Mouse (Mus musculus): ENCODE results near the gene Scml4. TPM values are rescaled to one million over a fixed set of nuclear protein-coding genes. Genes with fewer than 3 reads are reported as not detected.

Scml4 gene
- total RNA-seq, 1 experiment, result 0.22 TPM

GRCm38 (mm10) chr10:42845480-42845879, 14.7 kb upstream of the Scml4 start:
- in situ Hi-C loops (cut with MboI; ENCODE audit: low sequenced_read_pairs in 2 of 2, unreplicated experiment in 2 of 2), result no loop called here
- H3K4me3 ChIP-seq (ENCODE audit: insufficient read depth in 1 of 2, low read depth in 1 of 2, low read length in 2 of 2, poor library complexity in 1 of 2, severe bottlenecking in 1 of 2), result no peak overlapping the region

DNA sequence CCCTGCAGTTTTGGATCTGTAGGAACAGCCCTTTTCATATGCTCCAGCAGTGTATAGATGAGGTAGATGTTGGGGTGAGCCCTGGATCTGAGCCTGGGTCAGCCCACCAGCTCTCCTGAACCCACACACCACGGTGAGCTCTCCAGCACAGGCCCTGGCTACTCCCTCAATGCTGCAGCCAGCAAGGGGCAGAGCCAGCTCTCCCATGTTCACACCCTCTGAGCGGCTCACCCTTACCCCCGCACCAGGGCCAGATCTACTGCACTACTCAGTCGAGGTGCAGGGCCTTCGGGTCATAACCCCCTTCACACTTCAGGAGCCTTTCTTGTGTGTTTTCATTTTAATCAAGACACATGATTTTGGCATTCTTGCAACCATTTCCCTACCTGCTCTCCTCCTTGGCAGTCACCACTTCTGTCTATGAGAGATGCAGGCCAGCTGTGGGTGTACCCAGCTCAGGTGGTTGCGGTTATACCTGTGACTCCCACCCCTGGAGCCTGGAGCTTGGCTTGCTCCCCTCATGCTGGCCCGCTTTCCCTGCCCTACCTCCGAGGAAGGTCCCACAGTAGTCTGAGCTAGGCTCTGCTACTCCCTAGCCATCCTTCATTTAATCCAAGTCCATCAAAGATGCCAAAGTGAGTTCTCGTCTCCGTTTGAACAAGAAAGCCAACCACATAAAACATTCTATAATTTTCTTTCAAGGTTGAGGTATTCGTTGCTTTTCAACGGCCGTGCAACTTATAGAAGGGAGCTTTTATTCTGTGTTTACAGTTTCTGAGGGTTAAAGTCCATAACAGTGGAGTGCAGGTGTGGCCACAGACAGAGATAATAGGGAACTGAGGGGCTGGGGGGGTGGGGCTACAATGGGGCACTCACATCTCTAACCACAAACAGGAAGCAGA, 11.7 kb upstream of the Scml4 start:
- no peak overlapping the region for H3K4me3 ChIP-seq (ENCODE audit: insufficient read depth in 1 of 2, low read depth in 1 of 2, low read length in 2 of 2, poor library complexity in 1 of 2, severe bottlenecking in 1 of 2)
- H3K36me3 ChIP-seq (ENCODE audit: control insufficient read depth, insufficient read depth, low read length, poor library complexity, severe bottlenecking), result no peaks in the 10 kb centered on the region
- TF ChIP-seq MAFK (IDR thresholded peaks at IDR 0.05; ENCODE audit: insufficient read depth, low read depth, low read length) (no peak), CHD2 (IDR thresholded peaks at IDR 0.05; ENCODE audit: low read depth, low read length) (no peak), ZC3H11A (IDR thresholded peaks at IDR 0.05; ENCODE audit: borderline replicate concordance, low read depth, low read length) (no peak), ZNF384 (IDR thresholded peaks at IDR 0.05; ENCODE audit: low read depth, low read length) (no peak), HCFC1 (IDR thresholded peaks at IDR 0.05; ENCODE audit: borderline replicate concordance, insufficient read depth, low read length) (no peak)
- H3K27ac ChIP-seq (ENCODE audit: insufficient read depth, low read depth, low read length, poor library complexity, severe bottlenecking), result no peak overlapping the region
- H3K9me3 ChIP-seq (ENCODE audit: control insufficient read depth, insufficient read depth, low read depth, low read length), result no peaks in the 10 kb centered on the region
- H3K9ac ChIP-seq (ENCODE audit: insufficient read depth, low read depth, low read length, poor library complexity, severe bottlenecking), result no peak overlapping the region
- in situ Hi-C loops (cut with MboI; ENCODE audit: low sequenced_read_pairs in 2 of 2, unreplicated experiment in 2 of 2), result no loop called here
- peaks cover 0 to 3% of the 10 kb centered on the region in 2 experiments; a peak in 1 of 4 replicates for H3K4me1 ChIP-seq (ENCODE audit: control insufficient read depth in 2 of 2, insufficient read depth in 2 of 2, low read length in 2 of 2, poor library complexity in 1 of 2)
- DNase-seq (ENCODE audit: low read depth, low spot score), result no peak

More at GRCm38 (mm10) chr10:42845480-42845879, 14.7 kb upstream of the Scml4 start:
- no peak for DNase-seq (ENCODE audit: low read depth, low spot score)
- H3K27ac ChIP-seq (ENCODE audit: insufficient read depth, low read depth, low read length, poor library complexity, severe bottlenecking), result no peak overlapping the region
- H3K9me3 ChIP-seq (ENCODE audit: control insufficient read depth, insufficient read depth, low read depth, low read length), result no peaks in the 10 kb centered on the region
- TF ChIP-seq MAFK (IDR thresholded peaks at IDR 0.05; ENCODE audit: insufficient read depth, low read depth, low read length) (no peak), ZNF384 (IDR thresholded peaks at IDR 0.05; ENCODE audit: low read depth, low read length) (no peak), CHD2 (IDR thresholded peaks at IDR 0.05; ENCODE audit: low read depth, low read length) (no peak), ZC3H11A (IDR thresholded peaks at IDR 0.05; ENCODE audit: borderline replicate concordance, low read depth, low read length) (no peak), HCFC1 (IDR thresholded peaks at IDR 0.05; ENCODE audit: borderline replicate concordance, insufficient read depth, low read length) (no peak)
- no peak overlapping the region for H3K9ac ChIP-seq (ENCODE audit: insufficient read depth, low read depth, low read length, poor library complexity, severe bottlenecking)
- peaks cover 0 to 3% of the 10 kb centered on the region in 2 experiments; a peak in 1 of 4 replicates for H3K4me1 ChIP-seq (ENCODE audit: control insufficient read depth in 2 of 2, insufficient read depth in 2 of 2, low read length in 2 of 2, poor library complexity in 1 of 2)
- no peaks in the 10 kb centered on the region for H3K36me3 ChIP-seq (ENCODE audit: control insufficient read depth, insufficient read depth, low read length, poor library complexity, severe bottlenecking)

GRCm38 (mm10) chr10:42849081-42849400, 11.1 kb upstream of the Scml4 start:
- Histone ChIP-seq H3K9me3 (ENCODE audit: control insufficient read depth, insufficient read depth, low read depth, low read length) (no peaks in the 10 kb centered on the region), H3K4me1 (ENCODE audit: control insufficient read depth in 2 of 2, insufficient read depth in 2 of 2, low read length in 2 of 2, poor library complexity in 1 of 2) (peaks cover 0 to 3% of the 10 kb centered on the region in 2 experiments; a peak in 1 of 4 replicates), H3K27ac (ENCODE audit: insufficient read depth, low read depth, low read length, poor library complexity, severe bottlenecking) (no peak overlapping the region), H3K4me3 (ENCODE audit: insufficient read depth in 1 of 2, low read depth in 1 of 2, low read length in 2 of 2, poor library complexity in 1 of 2, severe bottlenecking in 1 of 2) (no peak overlapping the region), H3K36me3 (ENCODE audit: control insufficient read depth, insufficient read depth, low read length, poor library complexity, severe bottlenecking) (no peaks in the 10 kb centered on the region), H3K9ac (ENCODE audit: insufficient read depth, low read depth, low read length, poor library complexity, severe bottlenecking) (no peak overlapping the region)
- in situ Hi-C loops (cut with MboI; ENCODE audit: low sequenced_read_pairs in 2 of 2, unreplicated experiment in 2 of 2), result no loop called here
- DNase-seq (ENCODE audit: low read depth, low spot score), result no peak
- no peak for TF ChIP-seq ZC3H11A (IDR thresholded peaks at IDR 0.05; ENCODE audit: borderline replicate concordance, low read depth, low read length)
- no peak for TF ChIP-seq ZNF384 (IDR thresholded peaks at IDR 0.05; ENCODE audit: low read depth, low read length)
- TF ChIP-seq HCFC1 (IDR thresholded peaks at IDR 0.05; ENCODE audit: borderline replicate concordance, insufficient read depth, low read length), result no peak
- TF ChIP-seq CHD2 (IDR thresholded peaks at IDR 0.05; ENCODE audit: low read depth, low read length), result no peak
- no peak for TF ChIP-seq MAFK (IDR thresholded peaks at IDR 0.05; ENCODE audit: insufficient read depth, low read depth, low read length)

GRCm38 (mm10) chr10:42854838-42855237, 5.3 kb upstream of the Scml4 start:
- no peak for TF ChIP-seq ZNF384 (IDR thresholded peaks at IDR 0.05; ENCODE audit: low read depth, low read length)
- no peak for TF ChIP-seq HCFC1 (IDR thresholded peaks at IDR 0.05; ENCODE audit: borderline replicate concordance, insufficient read depth, low read length)
- TF ChIP-seq CHD2 (IDR thresholded peaks at IDR 0.05; ENCODE audit: low read depth, low read length), result no peak
- no peak for TF ChIP-seq ZC3H11A (IDR thresholded peaks at IDR 0.05; ENCODE audit: borderline replicate concordance, low read depth, low read length)
- TF ChIP-seq MAFK (IDR thresholded peaks at IDR 0.05; ENCODE audit: insufficient read depth, low read depth, low read length), result no peak
- H3K27ac ChIP-seq (ENCODE audit: insufficient read depth, low read depth, low read length, poor library complexity, severe bottlenecking), result no peak overlapping the region
- in situ Hi-C loops (cut with MboI; ENCODE audit: low sequenced_read_pairs in 2 of 2, unreplicated experiment in 2 of 2), result no loop called here

More at GRCm38 (mm10) chr10:42854838-42855237, 5.3 kb upstream of the Scml4 start:
- no peak overlapping the region for H3K9ac ChIP-seq (ENCODE audit: insufficient read depth, low read depth, low read length, poor library complexity, severe bottlenecking)
- H3K4me1 ChIP-seq (ENCODE audit: control insufficient read depth in 2 of 2, insufficient read depth in 2 of 2, low read length in 2 of 2, poor library complexity in 1 of 2), result no peaks in the 10 kb centered on the region; a peak in 1 of 4 replicates
- DNase-seq (ENCODE audit: low read depth, low spot score), result no peak
- no peaks in the 10 kb centered on the region for H3K36me3 ChIP-seq (ENCODE audit: control insufficient read depth, insufficient read depth, low read length, poor library complexity, severe bottlenecking)
- H3K9me3 ChIP-seq (ENCODE audit: control insufficient read depth, insufficient read depth, low read depth, low read length), result no peaks in the 10 kb centered on the region
- H3K4me3 ChIP-seq (ENCODE audit: insufficient read depth in 1 of 2, low read depth in 1 of 2, low read length in 2 of 2, poor library complexity in 1 of 2, severe bottlenecking in 1 of 2), result no peak overlapping the region
